Mouse (Mus musculus): ENCODE data around the gene Fbxw18. TPM values are rescaled to one million over a fixed set of nuclear protein-coding genes. Genes with fewer than 3 reads are reported as not detected.

The Fbxw18 gene
- not detected in 2 replicates for polyA plus RNA-seq (2012; rRNA removed; ENCODE audit: low replicate concordance)

DNA sequence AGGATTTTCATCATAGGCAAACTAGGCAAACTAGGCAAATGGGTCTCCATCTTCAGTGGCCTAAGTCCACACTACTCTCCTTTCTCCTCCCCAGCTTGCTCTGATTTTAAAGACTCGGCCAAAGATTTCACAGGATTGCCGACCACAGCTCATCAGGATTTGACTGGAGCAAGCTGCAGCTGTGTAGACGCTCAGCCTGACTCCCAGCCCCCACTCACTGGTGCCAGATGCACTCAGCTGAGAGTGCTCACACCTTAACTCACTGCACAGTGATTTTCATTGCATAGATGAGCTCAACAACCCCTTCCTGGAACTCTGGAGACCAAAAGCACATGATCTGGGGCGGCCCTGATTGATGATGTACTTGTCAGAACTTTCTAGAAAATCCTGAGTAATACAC, at the start of gene Fbxw18:
TSS of gene Fbxw18 (minus strand) at position 101 of the 400 bp plus-strand sequence.

GRCm38 (mm10) chr9:109745989-109746388, 43.5 kb upstream of the Fbxw18 start, which contains the start of gene Fbxw26:
TSS of gene Fbxw26 (minus strand) at chr9:109746089.

DNA sequence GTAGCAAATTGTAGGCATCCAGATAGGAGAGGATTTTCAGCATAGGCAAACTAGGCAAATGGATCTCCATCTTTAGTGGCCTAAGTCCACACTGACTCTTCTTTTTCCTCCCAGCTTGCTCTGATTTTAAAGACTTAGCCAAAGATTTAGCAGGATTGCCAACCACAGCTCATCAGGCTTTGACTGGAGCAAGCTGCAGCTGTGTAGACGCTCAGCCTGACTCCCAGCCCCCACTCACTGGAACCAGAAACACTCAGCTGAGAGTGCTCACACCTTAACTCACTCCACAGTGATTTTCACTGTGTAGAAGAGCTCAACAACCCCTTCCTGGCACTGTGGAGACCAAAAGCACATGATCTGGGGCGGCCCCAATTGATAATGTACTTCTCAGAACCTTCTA, 37.9 kb downstream of the Fbxw18 start, which contains the start of gene Fbxw25:
TSS of gene Fbxw25 (minus strand) at position 101 of the 400 bp plus-strand sequence.

Other genes starting within 250 kb of the Fbxw18 start
- gene Fbxw19, start 206.8 kb downstream of the Fbxw18 start, polyA plus RNA-seq (2012; rRNA removed; ENCODE audit: low replicate concordance), result not detected in 2 replicates
- not detected in 2 replicates for gene Fbxw15, start 134.4 kb downstream of the Fbxw18 start, polyA plus RNA-seq (2012; rRNA removed; ENCODE audit: low replicate concordance)
- not detected in 2 replicates for gene Fbxw24, start 76.6 kb downstream of the Fbxw18 start, polyA plus RNA-seq (2012; rRNA removed; ENCODE audit: low replicate concordance)
- not detected in 2 replicates for gene Fbxw25, start 38.0 kb downstream of the Fbxw18 start, polyA plus RNA-seq (2012; rRNA removed; ENCODE audit: low replicate concordance)
- gene Fbxw26, start 43.4 kb upstream of the Fbxw18 start, polyA plus RNA-seq (2012; rRNA removed; ENCODE audit: low replicate concordance), result not detected in 2 replicates
- not detected in 2 replicates for gene Fbxw27, start 88.0 kb upstream of the Fbxw18 start, polyA plus RNA-seq (2012; rRNA removed; ENCODE audit: low replicate concordance)
- gene Spink8, start 109.6 kb upstream of the Fbxw18 start, polyA plus RNA-seq (2012; rRNA removed; ENCODE audit: low replicate concordance), result not detected in 2 replicates
- gene Nme6, start 130.0 kb upstream of the Fbxw18 start, polyA plus RNA-seq (2012; rRNA removed; ENCODE audit: low replicate concordance), result 11.0 and 22.0 TPM in 2 replicates
- 3.9 and 4.8 TPM in 2 replicates for gene Camp, start 146.9 kb upstream of the Fbxw18 start, polyA plus RNA-seq (2012; rRNA removed; ENCODE audit: low replicate concordance)
- 3.6 and 5.0 TPM in 2 replicates for gene Cdc25a, start 172.9 kb upstream of the Fbxw18 start, polyA plus RNA-seq (2012; rRNA removed; ENCODE audit: low replicate concordance)
- 148 and 206 TPM in 2 replicates for gene Map4, start 228.8 kb upstream of the Fbxw18 start, polyA plus RNA-seq (2012; rRNA removed; ENCODE audit: low replicate concordance)